Mouse (Mus musculus): ENCODE measurements around the gene Nol3.

Gene Nol3

GRCm38 (mm10) chr8:105263244-105263912 lies 12.6 kb upstream of the Nol3 start:
- DNase-seq = no peak

DNA sequence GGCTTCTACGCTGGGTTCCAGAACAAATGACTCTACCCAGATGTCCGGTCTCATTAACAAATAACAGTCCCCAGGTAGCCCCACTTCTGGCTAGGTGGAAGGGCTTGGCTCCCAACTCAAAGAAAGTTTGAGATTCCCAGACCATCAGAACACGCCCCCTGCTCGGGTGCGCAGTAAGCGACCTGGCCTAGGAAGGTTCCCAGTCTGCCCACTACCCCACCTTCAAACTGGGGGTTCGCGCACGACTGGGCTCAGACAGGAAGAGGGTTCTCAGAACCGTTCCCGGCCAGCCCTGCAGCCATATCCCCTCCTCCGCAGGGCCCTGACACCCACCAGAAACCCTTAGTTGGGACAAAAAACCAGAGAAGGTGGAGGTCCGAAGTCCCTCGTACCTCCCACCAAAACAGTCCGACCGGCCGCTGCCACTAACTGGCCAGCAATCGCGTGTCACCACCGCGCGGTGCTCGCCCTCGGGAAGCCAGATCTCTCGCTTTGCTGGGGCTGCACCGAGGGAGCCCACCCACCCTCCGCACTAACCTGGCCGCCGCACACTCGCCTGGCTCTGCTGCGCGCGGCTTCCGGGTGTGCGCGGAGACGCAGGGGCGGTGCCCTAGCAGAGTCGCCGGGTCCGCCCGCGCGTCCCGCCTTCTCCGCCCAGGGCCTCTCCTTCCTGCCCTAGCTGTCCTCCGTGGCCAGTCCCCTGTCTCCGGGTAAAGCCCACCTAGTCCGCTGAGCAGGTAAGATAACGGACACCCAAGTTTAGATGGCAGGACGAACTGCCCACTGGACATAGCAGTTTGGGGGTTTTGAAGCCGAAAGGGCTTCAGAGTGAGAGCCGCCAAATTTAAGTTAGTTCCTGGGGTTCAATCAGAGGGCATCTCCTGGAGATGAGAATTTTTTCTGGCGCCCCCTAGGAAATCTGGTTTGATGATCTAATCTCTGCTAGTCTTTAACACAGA lies 11.6 kb upstream of the Nol3 start, which contains the start of the genes Tradd and Fbxl8:
TSS of gene Tradd (minus strand) at position 586 of the 959 bp plus-strand sequence.
TSS of gene Fbxl8 (plus strand) at position 625 of the 959 bp plus-strand sequence.
- peak; percentile 85 for DNase-seq

GRCm38 (mm10) chr8:105265128-105265527 lies 10.8 kb upstream of the Nol3 start:
- DNase-seq = peak; percentile 62

DNA sequence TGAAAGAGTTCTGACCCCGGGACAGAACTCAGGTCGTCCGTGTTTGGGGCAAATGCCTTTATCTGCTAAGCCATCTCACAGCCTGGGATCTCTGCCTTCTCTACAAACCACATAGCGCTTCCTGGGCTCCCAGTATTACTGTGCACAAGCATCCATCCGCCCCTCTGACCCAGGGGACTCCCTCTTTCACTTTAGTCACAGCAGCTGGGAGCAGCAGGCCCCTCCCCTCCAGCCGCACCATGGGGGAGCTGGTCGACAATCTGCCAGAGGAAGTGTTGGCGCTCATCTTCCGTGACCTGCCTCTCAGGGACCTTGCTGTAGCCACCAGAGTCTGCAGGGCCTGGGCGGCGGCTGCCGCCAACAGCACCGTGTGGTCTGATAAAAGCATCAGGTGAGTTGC lies 9.2 kb upstream of the Nol3 start:
- no peak for DNase-seq

- peak; percentile 54 for DNase-seq
Observed at GRCm38 (mm10) chr8:105268342-105269074, 7.4 kb upstream of the Nol3 start.

GRCm38 (mm10) chr8:105269075-105269458 lies 6.9 kb upstream of the Nol3 start:
- peak; percentile 83 for DNase-seq

DNA sequence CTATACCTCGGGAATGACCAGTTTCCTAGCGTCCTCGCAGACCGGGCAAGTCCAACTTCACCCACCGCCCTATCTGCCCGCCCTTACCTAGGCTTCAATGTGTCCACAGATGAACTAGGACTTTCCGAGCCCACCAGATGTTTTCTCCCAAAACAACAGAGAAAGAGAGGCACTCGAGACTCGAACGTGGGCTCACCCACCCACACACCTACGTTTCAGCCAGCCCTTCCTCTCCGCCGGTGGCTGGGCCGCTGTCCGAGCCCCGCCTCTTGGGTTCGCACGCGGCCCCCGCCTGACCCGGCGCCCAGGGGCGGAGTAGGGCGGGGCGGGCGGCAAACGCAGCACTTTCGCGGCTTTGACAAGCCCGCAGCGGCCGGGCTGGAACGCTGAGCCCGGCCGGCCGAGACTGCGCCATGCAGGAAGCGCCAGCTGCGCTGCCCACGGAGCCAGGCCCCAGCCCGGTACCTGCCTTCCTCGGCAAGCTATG lies 6.4 kb upstream of the Nol3 start, which contains the start of gene Hsf4:
TSS of gene Hsf4 (plus strand) at position 341 of the 487 bp plus-strand sequence.
- DNase-seq = peak; percentile 80

- DNase-seq = no peak
Observed at GRCm38 (mm10) chr8:105270101-105270915, 5.6 kb upstream of the Nol3 start.

- DNase-seq = no peak
Observed at GRCm38 (mm10) chr8:105270916-105271186, 5.1 kb upstream of the Nol3 start.

DNA sequence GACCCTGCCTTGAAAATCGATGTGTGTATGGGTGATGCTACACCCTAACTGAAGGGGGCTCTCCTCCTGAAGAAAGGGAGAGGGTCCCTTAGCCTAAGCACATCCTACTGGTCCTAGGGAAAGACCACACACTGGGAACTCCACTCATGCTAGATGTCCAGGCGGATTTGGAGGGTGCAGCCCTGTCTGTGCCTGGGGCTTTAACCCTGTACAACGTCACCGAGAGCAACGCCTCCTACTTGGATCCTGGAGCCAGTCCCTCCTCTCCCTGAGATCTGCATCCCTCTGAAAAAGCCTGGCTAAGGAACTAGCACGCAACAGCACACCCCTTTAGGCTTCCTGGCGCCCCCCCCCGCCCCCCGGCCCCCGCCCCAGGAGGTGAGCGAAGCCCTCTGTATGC lies 553 bp upstream of the Nol3 start:
- DNase-seq = no peak

- DNase-seq = peak; percentile 80
Observed at GRCm38 (mm10) chr8:105276292-105277120, 566 bp downstream of the Nol3 start.

- peak; percentile 85 for DNase-seq
Observed at GRCm38 (mm10) chr8:105278911-105279334, 3.0 kb downstream of the Nol3 start.

- no peak for DNase-seq
Observed at GRCm38 (mm10) chr8:105280567-105280966, 4.6 kb downstream of the Nol3 start.

GRCm38 (mm10) chr8:105281821-105282220 lies 5.9 kb downstream of the Nol3 start:
- DNase-seq = peak; percentile 76

DNA sequence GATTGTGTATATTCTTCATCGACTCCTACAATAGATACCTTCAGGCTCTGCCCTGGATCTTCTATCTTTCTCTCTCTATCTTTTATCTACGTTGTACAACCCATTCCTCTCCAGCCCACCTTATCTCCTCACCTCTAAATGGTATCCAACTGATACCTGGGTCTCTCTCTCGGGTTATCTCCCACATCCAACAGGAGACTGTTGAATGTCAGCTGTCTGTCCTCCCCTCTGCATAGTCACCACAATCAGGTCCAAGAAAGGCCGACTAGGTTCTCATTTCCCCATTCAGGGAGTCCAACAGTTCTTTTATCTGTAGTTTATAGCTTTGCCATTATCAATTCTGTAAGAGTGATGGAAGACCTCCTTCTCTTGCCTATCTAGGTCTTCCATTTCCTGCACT lies 6.3 kb downstream of the Nol3 start:
- DNase-seq = no peak

GRCm38 (mm10) chr8:105283074-105283473 lies 7.1 kb downstream of the Nol3 start:
- DNase-seq = peak; percentile 75

DNA sequence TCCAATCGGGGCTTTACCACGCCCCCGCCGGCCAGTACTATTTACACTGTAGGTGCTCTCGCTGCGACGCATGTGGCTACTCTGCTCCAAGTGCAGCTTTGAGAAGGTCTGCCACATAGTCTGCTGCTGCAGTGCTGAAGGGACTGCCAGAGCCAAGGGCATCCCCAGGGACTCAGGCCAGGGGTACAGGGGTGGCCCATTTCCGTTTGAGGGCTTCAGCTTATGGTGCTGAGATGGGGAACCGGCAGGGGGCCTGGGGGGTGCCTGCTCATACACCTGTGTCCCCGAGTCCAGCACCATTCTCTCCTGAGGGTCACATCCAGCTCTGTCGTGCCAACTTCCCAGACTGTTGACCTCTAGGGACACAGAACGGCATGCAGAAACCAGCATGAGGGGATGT lies 9.6 kb downstream of the Nol3 start:
- DNase-seq = no peak

DNA sequence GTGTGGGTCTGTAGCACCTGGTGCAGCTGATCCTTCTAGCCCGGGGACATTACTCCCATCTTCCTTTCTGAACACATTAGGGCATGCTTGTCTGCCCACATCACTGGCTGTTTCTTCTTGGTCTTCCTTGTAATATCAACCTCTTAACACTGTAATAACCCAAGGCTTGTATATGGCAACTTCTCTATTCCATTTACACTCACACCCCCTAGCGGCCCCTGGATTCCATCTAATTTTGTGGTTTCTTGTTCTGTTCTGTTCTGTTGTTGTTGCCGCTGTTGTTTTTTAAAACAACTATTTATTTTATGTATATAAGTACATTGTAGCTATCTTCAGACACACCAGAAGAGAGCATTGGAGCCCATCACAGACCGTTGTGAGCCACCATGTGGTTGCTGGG lies 11.0 kb downstream of the Nol3 start:
- no peak for DNase-seq

DNA sequence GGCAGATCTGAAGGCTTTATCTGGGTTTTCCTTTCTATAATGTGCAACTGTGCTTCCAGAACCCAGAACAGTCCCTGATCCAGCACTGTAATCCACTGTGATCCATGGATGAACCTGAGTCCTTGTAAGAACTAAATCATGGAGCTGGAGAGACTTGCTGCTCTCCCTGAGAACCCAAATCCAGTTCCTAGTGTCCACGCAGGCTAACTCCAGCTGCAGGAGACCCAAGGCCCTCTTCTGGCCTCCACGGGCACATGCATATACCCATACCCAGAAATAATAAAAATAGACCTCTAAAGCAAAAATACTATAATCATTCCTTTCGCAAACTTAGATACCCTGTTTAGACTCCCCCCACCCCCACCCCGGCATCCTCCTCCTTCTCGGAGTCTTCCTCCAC lies 12.3 kb downstream of the Nol3 start:
- DNase-seq = no peak

- DNase-seq = peak; percentile 97
Observed at GRCm38 (mm10) chr8:105288958-105289732, 13.2 kb downstream of the Nol3 start.

All from lung, postnatal 10 days (tissue).